Mouse (Mus musculus): ENCODE measurements around the gene Abhd5.

Gene Abhd5

GRCm38 (mm10) chr9:122347882-122348281 lies 3.5 kb upstream of the Abhd5 start:
- DNase-seq (ENCODE audit: low read depth), result no peak

GRCm38 (mm10) chr9:122349286-122349685 lies 2.1 kb upstream of the Abhd5 start:
- DNase-seq (ENCODE audit: low read depth), result no peak

GRCm38 (mm10) chr9:122350396-122351130 lies 845 bp upstream of the Abhd5 start:
- peak; percentile 11 for DNase-seq (ENCODE audit: low read depth)

- no peak for DNase-seq (ENCODE audit: low read depth)
Observed at GRCm38 (mm10) chr9:122352025-122352392, 601 bp downstream of the Abhd5 start.

GRCm38 (mm10) chr9:122352911-122353310 lies 1.5 kb downstream of the Abhd5 start:
- DNase-seq (ENCODE audit: low read depth), result peak; percentile 10

GRCm38 (mm10) chr9:122354240-122354639 lies 2.8 kb downstream of the Abhd5 start:
- DNase-seq (ENCODE audit: low read depth), result no peak

- DNase-seq (ENCODE audit: low read depth), result no peak
Observed at GRCm38 (mm10) chr9:122357073-122357472, 5.7 kb downstream of the Abhd5 start.

GRCm38 (mm10) chr9:122357626-122358025 lies 6.2 kb downstream of the Abhd5 start:
- DNase-seq (ENCODE audit: low read depth), result no peak

GRCm38 (mm10) chr9:122364171-122364570 lies 12.8 kb downstream of the Abhd5 start:
- DNase-seq (ENCODE audit: low read depth), result no peak

GRCm38 (mm10) chr9:122370292-122370794 lies 18.9 kb downstream of the Abhd5 start:
- no peak for DNase-seq (ENCODE audit: low read depth)

GRCm38 (mm10) chr9:122372506-122372905 lies 21.1 kb downstream of the Abhd5 start:
- no peak for DNase-seq (ENCODE audit: low read depth)

- no peak for DNase-seq (ENCODE audit: low read depth)
Observed at GRCm38 (mm10) chr9:122372991-122373390, 21.6 kb downstream of the Abhd5 start.

GRCm38 (mm10) chr9:122378986-122379385 lies 27.6 kb downstream of the Abhd5 start:
- DNase-seq (ENCODE audit: low read depth), result no peak

GRCm38 (mm10) chr9:122380959-122381358 lies 29.6 kb downstream of the Abhd5 start:
- DNase-seq (ENCODE audit: low read depth), result no peak

- DNase-seq (ENCODE audit: low read depth), result no peak
Observed at GRCm38 (mm10) chr9:122382006-122382405, 30.6 kb downstream of the Abhd5 start.

GRCm38 (mm10) chr9:122386015-122386414 lies 34.6 kb downstream of the Abhd5 start:
- DNase-seq (ENCODE audit: low read depth), result no peak

- DNase-seq (ENCODE audit: low read depth), result no peak
Observed at GRCm38 (mm10) chr9:122389287-122389920, 38.0 kb downstream of the Abhd5 start.

- DNase-seq (ENCODE audit: low read depth), result no peak
Observed at GRCm38 (mm10) chr9:122395816-122396215, 44.4 kb downstream of the Abhd5 start.

- no peak for DNase-seq (ENCODE audit: low read depth)
Observed at GRCm38 (mm10) chr9:122397156-122397555, 45.7 kb downstream of the Abhd5 start.

- peak; percentile 64 for DNase-seq (ENCODE audit: low read depth)
Observed at GRCm38 (mm10) chr9:122398746-122399145, 47.3 kb downstream of the Abhd5 start.

GRCm38 (mm10) chr9:122401239-122401638 lies 49.8 kb downstream of the Abhd5 start:
- no peak for DNase-seq (ENCODE audit: low read depth)

- no peak for DNase-seq (ENCODE audit: low read depth)
Observed at GRCm38 (mm10) chr9:122410437-122411175, 59.2 kb downstream of the Abhd5 start.

- no peak for DNase-seq (ENCODE audit: low read depth)
Observed at GRCm38 (mm10) chr9:122414648-122415047, 63.2 kb downstream of the Abhd5 start.

Measured in naive thymus-derived CD4-positive, alpha-beta T cell, adult 2 months (primary cell).